Mouse (Mus musculus) liver, postnatal 0 days (tissue): ENCODE results near the gene Adprhl2. TPM values are rescaled to one million over a fixed set of nuclear protein-coding genes. Genes with fewer than 3 reads are reported as not detected.

Source experiments
- ATAC-seq: fragments of 200-750 bp; cut with Nextera tagmentation; 2 replicates; pipeline ENCODE4 v1.8.0; 2017; ENCODE audit warnings: mild to moderate bottlenecking, moderate library complexity
- DNase-seq: peaks from one replicate; pipeline ENCODE4 v3.0.0-alpha.2; 2016
- H3K27ac ChIP-seq: fragments of 300-500 bp; sonication (generic); 2 replicates; pipeline ENCODE4 v1.5.1; 2014; ENCODE audit warnings: antibody characterized with exemption, moderate library complexity, mild to moderate bottlenecking, low read depth
- H3K27me3 ChIP-seq: fragments of 300-500 bp; sonication (generic); 2 replicates; pipeline ENCODE4 v1.6.1; 2014; ENCODE audit warnings: low read length, control low read depth, mixed read lengths; ENCODE audit not compliant: insufficient read depth
- H3K36me3 ChIP-seq: fragments of 300-500 bp; sonication (generic); replicated peaks from 2 replicates; pipeline ENCODE4 v1.6.1; 2014; ENCODE audit warnings: mild to moderate bottlenecking, control low read depth, low read length, moderate library complexity, mixed read lengths; ENCODE audit not compliant: insufficient read depth
- H3K4me1 ChIP-seq: fragments of 300-500 bp; sonication (generic); 2 replicates; pipeline ENCODE4 v1.6.1; 2014; ENCODE audit warnings: antibody characterized with exemption, mild to moderate bottlenecking, control low read depth; ENCODE audit not compliant: insufficient read depth
- H3K4me2 ChIP-seq: fragments of 300-500 bp; sonication (generic); 2 replicates; pipeline ENCODE4 v1.6.1; 2014; ENCODE audit warnings: low read depth, mild to moderate bottlenecking, low read length, moderate library complexity, mixed read lengths
- H3K4me3 ChIP-seq: fragments of 300-500 bp; sonication (generic); 2 replicates; pipeline ENCODE4 v1.5.1; 2014; ENCODE audit warnings: low read depth, low read length
- H3K9ac ChIP-seq: fragments of 300-500 bp; sonication (generic); replicated peaks from 2 replicates; pipeline ENCODE4 v1.6.1; 2014; ENCODE audit warnings: mild to moderate bottlenecking, moderate library complexity
- H3K9me3 ChIP-seq: fragments of 300-500 bp; sonication (generic); 2 replicates; pipeline ENCODE4 v1.6.1; 2016; ENCODE audit warnings: mild to moderate bottlenecking, control low read depth, low read length, mixed read lengths
- CTCF ChIP-seq: sonication (generic); IDR thresholded peaks from 2 replicates; pipeline ENCODE4 v1.5.1; 2016; ENCODE audit warnings: antibody characterized with exemption, low read depth
- EP300 ChIP-seq: IDR thresholded peaks from 2 replicates; pipeline ENCODE4 v1.6.1; 2016; ENCODE audit warnings: antibody characterized with exemption, low read depth, mild to moderate bottlenecking
- WGBS: fragments of 180-500 bp; shearing (Covaris S2); extraction: QIAGEN DNeasy Blood & Tissue Kit; methylation state at CpG from one replicate; pipeline ENCODE4 v1.1.7; 2014; ENCODE audit not compliant: insufficient replicate concordance; 5-methylcytosine and 5-hydroxymethylcytosine counted together
- polyA plus RNA-seq: library from polyadenylated mRNA; unstranded; fragments of >200 nt; fragmentation: Nextera tagmentation; extraction: Ambion mirVana; gene quantifications from 2 replicates; pipeline ENCODE4 v1.2.1, GENCODE M21; 2015

Gene Adprhl2
- polyA plus RNA-seq, 1 experiment from 2014 or later = 31.9 TPM

- Histone ChIP-seq H3K4me1 (peaks cover 2% of the 10 kb centered on the region), H3K27ac (no peak overlapping the region), H3K4me3 (no peak overlapping the region), H3K4me2 (no peak overlapping the region), H3K9ac (no peak overlapping the region), H3K9me3 (no peaks in the 10 kb centered on the region), H3K36me3 (no peaks in the 10 kb centered on the region), H3K27me3 (peaks cover 30% of the 10 kb centered on the region)
- no peak for TF ChIP-seq EP300
- no peak for TF ChIP-seq CTCF
- no peak for ATAC-seq
- no peak for DNase-seq
- 39% methylated on average over 13 of the region's 13 CpGs for WGBS
These were observed 30.3 kb downstream of the Adprhl2 start for GRCm38 (mm10) chr4:126291196-126291595.

GRCm38 (mm10) chr4:126290314-126290713, 31.2 kb downstream of the Adprhl2 start:
- no peak overlapping the region for H3K4me3 ChIP-seq
- H3K4me2 ChIP-seq = no peak overlapping the region
- peaks cover 5% of the 10 kb centered on the region for H3K4me1 ChIP-seq
- TF ChIP-seq EP300 = no peak
- ATAC-seq (no peak), DNase-seq (no peak)
- H3K27me3 ChIP-seq = peaks cover 32% of the 10 kb centered on the region
- no peaks in the 10 kb centered on the region for H3K9me3 ChIP-seq
- H3K36me3 ChIP-seq = no peaks in the 10 kb centered on the region
- no peak overlapping the region for H3K27ac ChIP-seq
- H3K9ac ChIP-seq = no peak overlapping the region
- WGBS = 77% methylated on average over 8 of the region's 8 CpGs

GRCm38 (mm10) chr4:126288085-126288666, 33.3 kb downstream of the Adprhl2 start:
- DNase-seq (no peak), ATAC-seq (no peak)
- H3K9ac ChIP-seq = no peak overlapping the region
- no peak overlapping the region for H3K4me3 ChIP-seq
- H3K4me2 ChIP-seq = peak overlapping the region; percentile 6; the same call in 1 of the 2 replicates
- H3K36me3 ChIP-seq = no peaks in the 10 kb centered on the region
- H3K9me3 ChIP-seq = no peaks in the 10 kb centered on the region
- peaks cover 5% of the 10 kb centered on the region for H3K4me1 ChIP-seq
- H3K27me3 ChIP-seq = peaks cover 48% of the 10 kb centered on the region
- TF ChIP-seq EP300 (no peak), CTCF (no peak)
- 37% methylated on average over 17 of the region's 17 CpGs for WGBS
- no peak overlapping the region for H3K27ac ChIP-seq

- no peak overlapping the region for H3K4me2 ChIP-seq
These were observed 34.1 kb downstream of the Adprhl2 start for GRCm38 (mm10) chr4:126287302-126287995.

GRCm38 (mm10) chr4:126286492-126286891, 35.0 kb downstream of the Adprhl2 start, which contains the start of gene Col8a2:
Col8a2 (plus strand) TSS chr4:126286793.
- Histone ChIP-seq H3K27me3 (peaks cover 50% of the 10 kb centered on the region), H3K4me2 (peak within 1 kb of the TSS; percentile 64), H3K9ac (no peak within 1 kb of the TSS), H3K4me3 (peak within 1 kb of the TSS; percentile 38), H3K4me1 (peaks cover 5% of the 10 kb centered on the region), H3K27ac (no peak within 1 kb of the TSS), H3K36me3 (no peaks in the 10 kb centered on the region), H3K9me3 (no peaks in the 10 kb centered on the region)
- ATAC-seq (no peak), DNase-seq (peak; percentile 37)
- WGBS = 3% methylated on average over 24 of the region's 42 CpGs
- TF ChIP-seq EP300 (no peak), CTCF (no peak)

More at GRCm38 (mm10) chr4:126287302-126287995, 34.1 kb downstream of the Adprhl2 start:
- WGBS = 29% methylated on average over 11 of the region's 11 CpGs
- DNase-seq (no peak), ATAC-seq (no peak)
- H3K9me3 ChIP-seq = no peaks in the 10 kb centered on the region
- H3K27ac ChIP-seq = no peak overlapping the region
- H3K27me3 ChIP-seq = peaks cover 50% of the 10 kb centered on the region
- H3K4me3 ChIP-seq = no peak overlapping the region
- no peak overlapping the region for H3K9ac ChIP-seq
- TF ChIP-seq CTCF (no peak), EP300 (no peak)
- peaks cover 5% of the 10 kb centered on the region for H3K4me1 ChIP-seq
- no peaks in the 10 kb centered on the region for H3K36me3 ChIP-seq

GRCm38 (mm10) chr4:126283582-126283981, 37.9 kb downstream of the Adprhl2 start:
- no peak for ATAC-seq
- no peaks in the 10 kb centered on the region for H3K36me3 ChIP-seq
- 66% methylated on average over 8 of the region's 8 CpGs for WGBS
- H3K4me1 ChIP-seq = peaks cover 5% of the 10 kb centered on the region
- no peak overlapping the region for H3K27ac ChIP-seq
- no peak overlapping the region for H3K4me3 ChIP-seq
- TF ChIP-seq CTCF (no peak), EP300 (no peak)
- H3K4me2 ChIP-seq = no peak overlapping the region
- H3K9me3 ChIP-seq = no peaks in the 10 kb centered on the region
- DNase-seq = no peak
- H3K9ac ChIP-seq = no peak overlapping the region
- H3K27me3 ChIP-seq = peaks cover 48% of the 10 kb centered on the region
